Mouse (Mus musculus): Measurements from ENCODE around the gene Tmem161a. TPM values are rescaled to one million over a fixed set of nuclear protein-coding genes. Genes with fewer than 3 reads are reported as not detected.

The Tmem161a gene
- total RNA-seq (2021), result 10 to 100 TPM; 43.5 to 57.1 TPM

- peak; percentile 90 for DNase-seq
Measured at GRCm38 (mm10) chr8:70172043-70172681, at the start of gene Tmem161a. TSS of gene Tmem161a (plus strand) at chr8:70172356.

DNA sequence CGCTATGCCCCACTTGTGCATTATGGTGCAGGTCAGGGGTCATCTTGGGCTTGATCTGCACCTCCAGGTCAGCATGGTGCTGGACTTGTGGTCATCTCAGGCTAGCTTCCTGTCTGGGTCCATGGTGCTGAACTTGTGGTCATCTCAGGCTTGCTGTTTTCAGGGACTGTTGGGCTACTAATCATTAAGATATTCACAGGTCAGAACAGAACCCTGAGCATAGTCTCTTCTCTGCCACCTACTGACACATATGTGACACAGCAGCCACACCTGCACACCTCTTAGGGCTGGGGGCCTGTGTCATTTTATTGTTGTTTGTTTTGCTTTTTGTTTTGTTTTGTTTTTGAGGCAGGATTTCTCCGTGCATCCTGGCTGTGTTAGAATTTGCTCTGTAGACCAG, 49.3 kb upstream of the Tmem161a start:
- no peak for DNase-seq

DNA sequence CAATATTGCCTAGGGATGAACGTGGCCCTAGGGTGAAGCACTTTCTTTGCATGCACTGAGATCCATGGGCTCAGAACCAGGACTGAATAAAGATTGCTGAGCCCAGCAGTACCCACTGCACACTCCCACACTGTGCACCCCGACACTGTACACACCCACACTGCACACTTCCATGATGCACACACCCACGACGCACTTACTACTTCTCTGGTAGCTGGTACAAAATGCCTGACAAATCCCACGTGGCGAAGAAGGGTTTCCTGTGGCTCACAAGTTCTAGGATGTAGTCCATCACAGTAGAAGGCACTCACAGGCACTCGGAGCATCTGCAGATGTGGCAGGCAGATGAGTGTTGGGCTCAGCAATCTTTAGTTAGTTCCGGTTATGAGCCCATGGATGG, 47.2 kb upstream of the Tmem161a start:
- no peak for DNase-seq

DNA sequence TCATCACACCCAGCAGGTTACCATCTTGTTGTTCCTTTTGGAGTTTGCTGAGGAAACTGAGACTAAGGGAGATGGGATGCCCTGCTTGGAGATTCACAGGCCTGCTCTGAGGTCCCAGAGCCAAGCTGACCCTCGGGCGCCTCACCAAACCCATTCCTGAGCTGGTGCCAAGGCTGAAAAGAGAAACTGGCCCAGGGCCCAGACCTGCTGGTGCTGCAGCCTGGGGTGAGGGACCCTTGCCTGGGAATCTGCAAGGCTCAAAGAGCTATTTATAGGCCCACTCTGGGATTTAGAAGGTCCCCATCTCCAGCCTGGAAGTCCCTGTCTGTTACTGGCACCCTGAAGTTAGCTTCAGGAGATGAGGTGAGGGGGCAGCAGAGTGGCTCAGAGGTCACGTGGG, 43.7 kb upstream of the Tmem161a start:
- peak; percentile 72 to 76 for DNase-seq

GRCm38 (mm10) chr8:70129309-70129952, 42.7 kb upstream of the Tmem161a start:
- peak; percentile 82 to 83 for DNase-seq

GRCm38 (mm10) chr8:70130066-70130465, 42.1 kb upstream of the Tmem161a start:
- no peak for DNase-seq

- DNase-seq, result peak; percentile 72 to 80
Measured at GRCm38 (mm10) chr8:70131166-70131883, 40.8 kb upstream of the Tmem161a start, which contains the start of gene Nr2c2ap. TSS of gene Nr2c2ap (plus strand) at chr8:70131333.

DNA sequence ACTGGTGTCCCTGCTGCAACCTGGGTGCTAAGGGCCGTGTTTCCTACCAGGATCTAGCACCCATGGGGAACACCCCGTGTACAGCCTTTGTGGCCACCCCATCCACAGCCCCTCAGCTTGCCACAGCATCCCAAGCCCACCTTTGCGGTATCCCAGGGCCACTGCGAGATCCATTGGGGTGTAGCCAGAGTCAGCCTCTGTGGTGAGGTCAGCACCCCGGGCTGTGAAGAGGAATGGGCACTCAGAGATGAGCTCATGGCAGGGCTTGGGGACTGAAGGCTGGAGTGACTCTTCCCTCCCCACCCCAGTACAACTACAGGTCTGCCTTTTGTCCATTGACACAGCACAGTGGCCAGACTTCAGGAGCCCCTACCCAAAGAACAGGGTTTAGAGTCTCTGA, 38.1 kb upstream of the Tmem161a start:
- no peak for DNase-seq

DNA sequence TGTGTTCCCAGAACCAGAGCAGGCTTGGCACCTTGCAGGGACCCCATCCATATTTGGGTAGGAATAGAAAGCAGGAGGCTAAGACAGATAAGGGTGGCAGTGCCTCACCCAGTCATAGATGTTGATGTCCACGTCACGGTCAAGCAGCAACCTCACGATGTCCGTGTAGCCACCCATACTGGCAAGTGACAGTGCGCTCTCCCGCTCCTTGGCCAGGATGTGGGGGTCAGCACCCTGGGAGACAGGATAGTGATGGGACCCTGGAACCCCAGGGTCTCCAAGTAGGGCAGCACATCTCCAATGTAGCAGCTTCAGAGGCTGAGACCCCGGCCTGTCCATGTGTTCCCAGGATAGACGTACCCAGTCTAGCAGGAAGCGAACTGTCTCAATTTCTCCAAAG, 37.2 kb upstream of the Tmem161a start:
- DNase-seq, result no peak

DNA sequence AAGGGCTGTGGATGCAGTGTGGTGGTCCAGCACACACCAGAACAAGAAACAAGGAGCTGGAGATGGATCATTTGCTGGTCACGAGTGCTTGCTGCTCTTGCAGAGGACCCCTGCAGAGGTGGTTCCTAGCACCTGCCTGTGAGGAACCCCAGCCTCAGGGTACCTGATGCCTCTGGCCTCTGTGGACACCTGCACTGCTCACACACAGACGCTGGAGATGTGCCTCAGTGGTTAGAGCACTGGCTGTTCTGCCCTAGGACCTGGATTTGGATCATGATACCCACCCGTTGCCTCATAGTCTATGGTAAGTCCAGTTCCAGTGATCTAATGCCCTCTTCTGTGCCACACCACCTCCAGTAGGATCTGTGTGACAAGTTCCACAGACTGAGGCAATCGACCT, 35.6 kb upstream of the Tmem161a start:
- no peak for DNase-seq

DNA sequence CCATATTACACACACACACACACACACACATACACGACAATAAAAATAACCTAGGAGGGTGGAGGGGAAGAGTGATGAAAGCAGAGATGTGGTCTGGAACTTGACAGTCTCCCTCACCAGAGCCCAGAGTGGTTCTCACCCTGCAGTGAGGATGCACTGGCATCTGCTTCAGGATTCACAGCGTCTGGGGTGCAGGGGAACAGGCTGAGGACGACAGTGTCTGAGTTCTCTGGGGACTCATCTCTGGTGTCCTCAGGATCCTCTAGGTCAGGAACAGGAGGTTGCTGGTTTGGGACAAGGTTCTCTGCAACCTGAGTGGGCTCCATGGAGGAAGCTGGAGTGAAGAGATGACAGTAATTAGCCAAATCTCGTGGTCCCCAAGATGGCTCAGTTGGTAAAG, 34.3 kb upstream of the Tmem161a start:
- no peak for DNase-seq

- DNase-seq, result peak; percentile 97 to 98
Measured at GRCm38 (mm10) chr8:70139026-70139857, 32.9 kb upstream of the Tmem161a start, which contains the start of the genes Rfxank, Borcs8 and Mef2b. TSS of gene Rfxank (minus strand) at chr8:70139154. TSS of gene Borcs8 (plus strand) at chr8:70139499. TSS of gene Mef2b (plus strand) at chr8:70139711.

GRCm38 (mm10) chr8:70139981-70140380, 32.2 kb upstream of the Tmem161a start:
- no peak for DNase-seq

- no peak for DNase-seq
Measured at GRCm38 (mm10) chr8:70147678-70148607, 24.2 kb upstream of the Tmem161a start.

- no peak for DNase-seq
Measured at GRCm38 (mm10) chr8:70150158-70150557, 22.0 kb upstream of the Tmem161a start.

GRCm38 (mm10) chr8:70152537-70153257, 19.5 kb upstream of the Tmem161a start:
- peak; percentile 47 to 49 for DNase-seq

- no peak for DNase-seq
Measured at GRCm38 (mm10) chr8:70157240-70157800, 14.8 kb upstream of the Tmem161a start.

DNA sequence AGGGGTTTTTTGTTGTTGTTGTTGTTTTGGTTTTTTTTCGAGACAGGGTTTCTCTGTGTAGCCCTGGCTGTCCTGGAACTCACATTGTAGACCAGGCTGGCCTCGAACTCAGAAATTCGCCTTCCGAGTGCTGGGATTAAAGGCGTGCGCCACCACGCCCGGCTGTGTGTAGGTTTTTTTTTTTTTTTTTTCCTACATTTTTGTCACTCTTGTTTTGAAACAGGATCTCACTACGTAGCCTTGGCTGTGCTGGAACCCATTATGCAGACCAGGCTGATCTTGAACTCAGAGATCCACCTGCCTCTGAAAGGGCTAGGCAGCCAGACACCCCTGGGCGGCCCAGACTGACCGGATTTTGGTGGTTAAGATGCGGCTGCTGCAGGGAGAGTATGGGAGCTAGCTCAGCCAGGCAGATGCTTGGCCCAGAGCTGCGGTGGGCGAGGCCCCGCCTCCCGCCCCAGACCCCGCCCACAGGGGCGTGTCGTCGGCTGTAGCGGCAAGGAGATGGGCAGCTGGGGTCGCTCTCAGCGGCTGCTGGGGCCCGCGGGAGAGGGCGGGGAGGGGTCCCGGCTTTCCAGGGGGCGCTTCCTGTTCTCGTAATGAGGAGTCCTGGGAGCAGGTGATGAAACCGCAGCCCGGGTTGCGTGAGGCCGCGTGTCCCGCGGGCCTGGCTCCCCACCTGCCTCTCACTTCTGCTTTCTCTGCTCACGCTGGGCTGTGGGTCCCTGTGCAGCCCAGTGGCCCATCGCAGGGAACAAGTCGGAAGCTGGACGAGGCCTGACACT, 13.9 kb upstream of the Tmem161a start:
- DNase-seq, result peak; percentile 50 to 64

GRCm38 (mm10) chr8:70159211-70159610, 12.9 kb upstream of the Tmem161a start:
- no peak for DNase-seq

Data from layer of hippocampus, postnatal 36 days (tissue).